Mouse (Mus musculus) cerebellum, postnatal 4 days (tissue): ENCODE results near the gene Cbr2.

Experiments
- DNase-seq, 2 experiments: peaks; one replicate each; pipeline ENCODE4 v3.0.0; 2022; ENCODE audit warnings: low spot score in 2 of 2, mixed read lengths in 1 of 2

Cbr2 gene

DNA sequence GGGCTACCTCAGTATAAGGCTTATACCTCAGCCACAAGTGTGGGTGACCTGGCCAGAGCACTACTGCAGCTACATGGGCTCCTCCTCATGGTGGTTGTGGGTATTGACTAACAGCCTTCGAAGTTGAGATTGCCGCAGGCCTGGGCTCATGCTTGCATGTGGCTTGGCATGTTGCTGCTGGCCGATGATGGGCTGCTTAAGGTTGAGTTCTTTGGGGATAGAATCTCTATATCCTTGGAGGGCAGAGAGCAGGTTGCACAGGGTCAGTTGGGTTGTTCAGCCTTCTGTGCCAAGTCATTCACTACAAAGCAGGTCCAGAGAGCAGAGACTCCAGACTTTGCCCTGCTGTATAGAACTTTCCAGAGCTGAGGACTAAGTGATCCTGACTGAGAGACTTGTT is 52.0 kb downstream of the Cbr2 start:
- DNase-seq, result no peak
